Mouse (Mus musculus) cerebellum, adult 11-12 months (tissue): ENCODE data around the gene Itga1.

Source experiments
- DNase-seq: peaks from one replicate; pipeline ENCODE4 v3.0.0; 2022

Itga1 gene

DNA sequence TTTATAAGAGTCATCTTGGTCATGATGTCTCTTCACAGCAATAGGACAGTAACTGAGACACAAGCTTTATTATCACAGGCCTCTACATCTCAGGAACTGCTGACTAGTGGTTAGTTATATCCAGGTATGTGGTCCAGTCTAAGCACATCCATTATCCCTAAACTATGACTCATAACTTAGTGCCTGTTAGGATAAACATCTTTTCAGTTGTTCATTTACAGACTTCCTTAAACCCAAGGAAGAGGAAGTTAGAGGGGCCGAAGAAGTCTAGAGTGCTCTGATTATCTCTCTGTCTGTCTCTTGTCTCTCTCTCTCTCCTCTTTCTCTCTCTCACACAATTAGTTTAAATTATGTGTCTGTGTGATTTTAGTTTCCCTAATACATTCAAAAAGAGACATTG, 117.1 kb downstream of the Itga1 start:
- DNase-seq, result no peak

DNA sequence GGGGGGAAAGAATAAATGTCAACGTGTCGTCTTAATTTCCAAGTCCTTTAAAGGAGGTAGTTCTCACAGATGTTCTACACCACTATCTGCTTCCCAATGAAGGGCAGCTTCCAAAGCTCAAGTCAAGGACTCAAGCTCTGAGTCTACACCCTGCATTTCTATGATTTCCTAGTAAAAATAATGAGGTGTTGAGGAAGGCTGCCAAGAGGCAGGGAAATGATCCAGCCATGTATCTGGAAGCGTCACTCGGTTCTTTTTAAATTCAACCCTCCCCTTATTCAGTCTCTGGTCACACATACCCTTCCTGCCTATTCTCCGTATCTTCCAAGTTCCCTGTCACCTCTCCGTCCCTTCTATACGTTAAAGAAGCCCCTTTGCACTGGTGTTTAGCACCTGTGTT, 118.6 kb downstream of the Itga1 start:
- DNase-seq, result no peak

DNA sequence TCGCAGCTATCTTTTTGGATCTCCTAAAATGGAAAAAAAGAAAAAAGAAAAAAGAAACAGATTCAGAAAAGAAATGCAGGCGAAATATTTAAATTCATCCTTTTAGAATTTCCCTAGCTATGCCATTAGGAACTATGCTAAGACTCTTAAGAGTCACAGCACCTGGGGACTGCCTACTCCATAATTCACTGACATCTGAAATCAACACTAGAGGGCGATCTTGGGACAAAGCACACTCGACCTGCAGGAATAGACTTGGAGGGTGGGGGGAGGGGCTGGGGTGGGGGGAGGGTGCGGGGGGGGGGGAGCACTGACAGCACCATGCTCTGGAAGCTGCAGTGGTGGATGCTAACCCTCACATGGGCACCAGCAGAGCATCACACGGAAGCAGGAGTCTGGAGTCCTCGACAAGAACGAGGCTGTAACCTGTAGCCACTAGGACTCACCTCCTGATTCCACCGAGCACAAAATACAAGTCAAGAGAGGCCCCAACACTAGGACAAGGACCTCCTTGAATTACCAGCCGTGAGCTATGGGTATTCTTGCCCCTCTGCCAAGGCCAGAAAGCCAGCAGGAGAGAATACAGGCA, 120.8 kb downstream of the Itga1 start:
- no peak for DNase-seq

GRCm38 (mm10) chr13:114974484-114975042, 127.2 kb downstream of the Itga1 start:
- no peak for DNase-seq

GRCm38 (mm10) chr13:114971905-114972304, 129.9 kb downstream of the Itga1 start:
- DNase-seq, result no peak

DNA sequence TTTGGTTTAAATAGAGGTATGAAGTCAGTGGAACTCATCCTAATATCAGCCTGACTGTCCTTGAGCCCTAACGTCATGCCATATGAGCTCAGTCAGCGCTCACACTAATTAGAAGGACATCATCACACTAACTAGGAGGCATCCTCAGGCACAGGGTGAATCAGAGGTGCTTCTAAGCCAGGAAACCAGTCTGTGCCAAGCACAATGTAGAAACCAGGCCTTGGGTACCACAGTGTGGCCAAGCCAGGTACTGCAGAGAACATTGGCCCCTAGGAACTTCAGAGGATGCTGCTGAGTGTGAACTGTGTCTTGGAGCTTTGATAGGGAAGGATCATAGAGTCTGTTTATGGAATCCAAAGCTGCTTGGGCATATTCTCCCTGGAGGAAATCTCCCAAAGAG, 137.5 kb downstream of the Itga1 start:
- peak; percentile 65 for DNase-seq

GRCm38 (mm10) chr13:114954516-114954915, 147.2 kb downstream of the Itga1 start:
- DNase-seq, result no peak

GRCm38 (mm10) chr13:114933541-114933940, 168.2 kb downstream of the Itga1 start:
- no peak for DNase-seq

GRCm38 (mm10) chr13:114931775-114932294, 169.9 kb downstream of the Itga1 start, which contains the start of gene Itga2:
Gene Itga2 (minus strand): TSS chr13:114932100.
- no peak for DNase-seq

GRCm38 (mm10) chr13:114930996-114931649, 170.6 kb downstream of the Itga1 start:
- DNase-seq, result no peak

DNA sequence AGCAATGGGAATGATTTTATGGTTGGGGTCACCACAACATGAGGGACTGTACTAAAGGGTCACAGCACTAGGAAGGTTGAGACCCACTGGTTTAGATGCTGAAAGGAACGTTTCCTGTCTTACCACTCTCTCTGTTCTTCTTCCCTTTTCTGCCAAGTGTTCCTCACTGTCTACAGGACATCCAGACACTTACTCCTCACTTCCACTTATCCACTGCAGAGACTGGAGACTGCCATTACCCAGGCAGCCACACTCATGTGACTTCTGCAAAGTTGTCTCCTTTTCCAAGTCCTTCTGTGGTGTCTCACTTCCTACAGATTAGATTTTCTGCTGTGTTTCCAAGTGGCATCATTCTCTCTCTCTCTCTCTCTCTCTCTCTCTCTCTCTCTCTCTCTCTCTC, 177.0 kb downstream of the Itga1 start:
- DNase-seq, result no peak

DNA sequence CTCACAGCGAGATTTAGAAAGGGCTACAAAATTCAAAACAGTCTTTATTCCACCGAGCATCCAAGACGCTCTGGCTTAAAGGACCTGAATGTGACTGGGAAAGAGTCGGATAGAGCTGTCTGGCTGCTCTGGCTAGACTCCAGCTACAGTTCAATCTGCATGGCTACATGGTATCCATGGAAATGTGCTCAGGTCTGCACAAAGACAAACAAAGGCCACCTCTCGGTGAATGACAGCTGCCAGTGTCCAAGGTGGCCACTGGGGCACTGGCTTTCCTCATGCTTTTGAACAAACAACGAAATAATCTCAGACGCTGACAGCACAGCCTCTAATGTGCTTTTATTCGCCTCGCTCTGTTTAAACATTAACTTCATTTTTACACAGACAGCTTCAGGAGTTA, 178.4 kb downstream of the Itga1 start:
- no peak for DNase-seq

DNA sequence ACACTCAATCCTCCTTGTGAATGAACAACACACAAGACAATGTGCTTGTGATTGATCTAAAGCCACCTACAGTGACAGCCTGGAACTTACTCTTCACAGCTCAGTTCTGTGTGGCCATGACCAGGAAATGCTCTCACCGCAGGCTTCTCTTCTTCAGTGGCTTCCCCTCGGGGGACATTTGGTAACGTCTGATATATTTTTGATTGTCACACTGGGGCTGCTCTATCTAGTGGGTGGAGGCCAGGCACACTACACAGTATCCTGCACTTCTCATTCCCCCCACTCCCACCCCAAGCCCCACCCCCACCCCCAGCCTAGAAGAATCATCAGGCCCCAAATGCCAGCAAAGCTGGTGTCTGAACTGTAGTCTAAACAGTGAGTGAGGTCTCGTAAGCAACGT, 186.0 kb downstream of the Itga1 start:
- DNase-seq, result no peak

- no peak for DNase-seq
Measured at GRCm38 (mm10) chr13:114914963-114915362, 186.8 kb downstream of the Itga1 start.

DNA sequence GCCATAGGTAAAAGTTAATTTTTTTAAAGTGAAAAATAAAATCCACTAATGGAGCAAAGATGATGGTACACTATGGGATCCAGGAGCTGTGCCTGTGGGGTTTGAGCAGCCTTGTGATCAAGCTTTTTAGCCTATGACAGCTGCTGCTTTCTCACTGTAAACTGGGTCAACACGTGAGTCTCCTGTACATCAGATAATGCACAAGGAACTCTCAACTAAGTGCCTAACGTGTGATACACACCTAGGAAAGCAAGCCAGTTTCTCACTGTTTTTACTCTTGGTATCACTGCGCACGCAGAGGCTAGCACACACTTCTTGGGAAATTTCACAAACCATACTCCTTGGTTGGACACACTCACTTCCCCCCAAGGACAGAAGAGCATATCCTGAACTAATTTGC, 187.2 kb downstream of the Itga1 start:
- no peak for DNase-seq

DNA sequence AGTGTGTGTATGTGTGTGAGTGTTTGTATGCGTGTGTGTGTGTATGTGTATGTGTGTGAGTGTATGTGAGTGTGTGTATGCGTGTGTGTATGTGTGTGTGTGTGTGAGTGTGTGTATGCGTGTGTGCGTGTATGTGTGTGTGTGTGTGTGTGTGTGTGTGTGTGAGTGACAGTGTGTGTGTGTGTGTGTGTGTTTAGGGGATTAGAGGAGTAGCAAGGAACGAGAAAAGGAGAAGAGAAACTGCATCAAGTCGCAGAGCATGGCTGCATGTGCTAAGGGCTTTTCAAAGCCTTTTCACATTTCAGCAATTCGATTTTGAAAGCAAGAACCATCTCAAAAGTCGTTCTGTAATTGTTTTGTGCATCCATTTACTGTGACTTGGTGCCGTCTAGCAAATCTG, 191.1 kb downstream of the Itga1 start:
- DNase-seq, result no peak

- DNase-seq, result no peak
Measured at GRCm38 (mm10) chr13:114909514-114909913, 192.2 kb downstream of the Itga1 start.

DNA sequence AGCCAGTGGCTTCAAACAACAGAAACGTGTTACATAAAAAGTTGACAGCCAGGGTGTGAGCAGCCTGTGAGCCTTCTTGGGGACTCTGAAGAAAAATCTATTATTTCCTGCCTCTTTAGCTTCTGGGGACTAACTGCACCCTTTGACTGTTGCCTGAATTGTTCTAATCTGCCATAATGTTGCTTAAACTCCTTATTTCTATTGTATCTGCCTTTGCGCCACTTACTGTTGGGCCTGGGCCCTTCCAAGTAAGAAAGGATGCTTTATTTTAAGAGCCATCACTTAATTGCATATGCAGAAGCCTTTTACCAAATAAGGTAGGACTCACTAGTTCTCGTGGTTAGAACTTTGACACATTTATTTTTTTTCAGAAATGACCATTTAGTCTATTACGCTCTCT, 193.9 kb downstream of the Itga1 start:
- no peak for DNase-seq
